Mouse (Mus musculus) adrenal gland, postnatal 14 days (tissue): ENCODE data around the gene Selenot. TPM values are rescaled to one million over a fixed set of nuclear protein-coding genes. Genes with fewer than 3 reads are reported as not detected.
A peak's percentile ranks its signal among the peaks of the same experiment; 100 is the strongest.
"Not testable (repeated sequence)": the region's sequence is repeated elsewhere in the genome, so short reads cannot be mapped to it uniquely, and the experiment has no call there.

Experiments
- DNase-seq: peaks from one replicate; pipeline ENCODE4 v3.0.0; 2021; ENCODE audit warnings: mixed read lengths
- long read RNA-seq, 2 experiments: library from polyadenylated mRNA; stranded (forward); transcript quantifications; one replicate each; pipeline ENCODE4 v2.0.0; 2021
- total RNA-seq: library from RNA; stranded (reverse); gene quantifications from 2 replicates; pipeline ENCODE4 v1.2.3, GENCODE M21; 2021

Gene Selenot
- total RNA-seq: 117 and 125 TPM in 2 replicates
- long read RNA-seq, experiment 1, partial matches to known transcripts: 3 of 19 reads
- long read RNA-seq, experiment 1, other reads (novel, unspliced or antisense): 12 of 19 reads
- long read RNA-seq, experiment 2, transcript Selenot-201 (6 exons, 3,157 nt): major isoform, 6 of 13 reads
- long read RNA-seq, experiment 2, partial matches to known transcripts: 1 of 13 reads
- long read RNA-seq, experiment 2, other reads (novel, unspliced or antisense): 6 of 13 reads

DNA sequence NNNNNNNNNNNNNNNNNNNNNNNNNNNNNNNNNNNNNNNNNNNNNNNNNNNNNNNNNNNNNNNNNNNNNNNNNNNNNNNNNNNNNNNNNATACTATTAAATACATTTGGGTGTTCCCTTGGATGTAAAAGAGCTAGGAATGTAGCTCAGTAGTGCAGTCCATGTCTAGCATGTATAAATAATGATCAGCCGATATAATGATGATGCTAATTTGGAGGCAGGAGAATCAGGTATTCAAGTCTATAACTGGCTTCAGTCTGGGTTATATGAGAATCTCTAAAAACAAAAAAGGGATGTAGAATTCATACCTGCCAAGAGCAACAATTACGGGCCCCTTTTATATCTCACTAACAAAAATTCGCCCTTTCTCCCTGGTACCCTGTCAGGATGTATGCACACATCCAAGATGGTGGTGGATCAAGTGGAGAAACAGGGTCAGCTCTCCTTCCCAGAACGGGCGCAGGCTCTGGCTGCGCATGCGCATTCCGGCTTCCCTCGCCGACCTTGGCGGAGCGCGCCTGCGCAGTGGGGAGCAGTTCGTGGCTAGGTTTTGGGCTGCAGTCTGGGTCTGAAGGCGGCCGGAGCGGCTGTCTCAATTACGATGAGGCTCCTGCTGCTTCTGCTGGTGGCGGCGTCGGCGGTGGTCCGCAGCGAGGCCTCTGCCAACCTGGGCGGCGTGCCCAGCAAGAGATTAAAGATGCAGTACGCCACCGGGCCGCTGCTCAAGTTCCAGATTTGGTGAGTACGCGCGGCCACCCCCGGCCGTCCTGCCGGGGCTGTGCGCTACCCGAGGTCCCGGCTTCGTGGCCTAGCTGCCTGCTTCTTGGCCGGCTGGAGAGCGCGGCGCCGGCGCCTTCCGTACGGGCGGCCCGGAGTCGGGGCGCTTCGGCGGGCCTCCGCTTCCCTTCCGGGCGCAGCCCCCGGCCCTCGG, at the start of gene Selenot:
Selenot (plus strand) TSS at position 500 of the 930 bp plus-strand sequence.
- peak; percentile 98 for DNase-seq

DNA sequence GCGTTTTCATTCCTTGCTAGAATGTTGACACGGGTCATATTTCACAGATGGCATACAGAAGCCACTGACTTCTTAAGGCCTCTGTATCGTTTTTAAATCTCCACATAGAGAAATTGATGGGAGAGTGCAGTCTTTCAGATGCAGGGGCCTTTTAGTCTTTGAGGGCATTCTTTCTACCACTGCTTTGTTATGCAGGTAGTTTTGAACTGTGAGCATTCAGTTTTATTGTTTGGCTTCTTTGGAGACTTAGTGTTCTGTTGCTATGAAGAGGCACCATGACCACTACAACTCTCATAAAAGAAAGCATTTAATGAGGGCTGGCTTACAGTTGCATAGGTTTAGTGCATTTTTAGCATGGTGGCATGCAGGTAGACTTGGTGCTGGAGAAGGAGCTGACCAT, 39.9 kb upstream of the Selenot start:
- no peak for DNase-seq

DNA sequence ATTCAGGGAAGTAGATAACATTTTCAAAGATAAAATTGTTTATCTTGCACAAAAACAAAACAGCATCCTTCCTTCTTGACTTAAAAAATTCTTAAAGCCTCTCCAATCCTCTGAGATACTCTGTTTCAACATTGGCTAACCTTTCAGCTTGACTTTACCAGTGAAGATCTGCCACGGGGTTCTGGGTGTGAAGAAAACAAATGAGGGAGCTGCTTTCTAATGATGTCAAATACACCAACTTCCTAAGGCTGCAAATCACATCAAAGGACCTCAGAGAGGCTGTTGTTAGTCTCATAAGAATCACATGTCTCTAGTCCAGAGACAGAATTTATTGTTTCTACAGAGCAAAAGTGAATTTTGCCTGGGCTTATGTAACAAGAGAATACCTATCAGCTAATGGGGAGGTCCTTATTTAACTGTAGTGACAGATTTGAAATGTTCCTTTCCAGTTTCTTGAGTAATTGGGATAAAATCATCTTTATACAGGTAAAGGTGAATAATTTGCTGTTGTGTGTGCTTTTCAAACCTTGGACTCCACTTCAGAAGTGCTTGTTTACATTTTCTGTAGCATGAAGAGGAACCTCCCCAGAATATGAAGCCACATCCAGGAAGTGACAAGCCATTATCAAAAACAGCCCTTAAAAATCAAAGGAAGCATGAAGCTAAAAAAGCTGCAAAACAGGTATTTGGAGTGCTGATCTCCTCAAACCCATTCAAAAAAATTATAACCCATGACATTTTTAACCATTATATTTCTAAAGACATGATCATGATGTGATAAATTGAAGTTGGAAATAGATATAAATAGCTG, 24.2 kb upstream of the Selenot start:
- no peak for DNase-seq

DNA sequence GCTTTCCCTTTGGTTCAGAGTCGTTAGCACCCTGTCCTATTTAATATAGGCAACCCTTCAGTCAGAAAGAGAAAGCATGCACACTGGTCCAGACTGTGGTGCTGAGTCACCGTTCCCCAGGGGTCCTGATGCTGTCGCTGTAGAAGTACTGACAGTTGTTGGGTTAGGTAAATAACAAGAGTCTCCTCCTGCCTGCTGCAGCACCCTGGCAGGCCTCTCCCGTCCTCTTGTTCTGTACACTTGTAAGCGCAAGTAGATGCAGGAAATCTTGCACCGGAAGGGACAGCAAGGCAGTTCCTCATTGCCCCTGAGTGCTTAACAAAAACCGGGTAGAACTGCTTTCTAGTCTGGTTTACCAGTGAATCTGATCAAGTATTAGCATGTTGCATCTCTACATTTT, 19.8 kb upstream of the Selenot start:
- no peak for DNase-seq

DNA sequence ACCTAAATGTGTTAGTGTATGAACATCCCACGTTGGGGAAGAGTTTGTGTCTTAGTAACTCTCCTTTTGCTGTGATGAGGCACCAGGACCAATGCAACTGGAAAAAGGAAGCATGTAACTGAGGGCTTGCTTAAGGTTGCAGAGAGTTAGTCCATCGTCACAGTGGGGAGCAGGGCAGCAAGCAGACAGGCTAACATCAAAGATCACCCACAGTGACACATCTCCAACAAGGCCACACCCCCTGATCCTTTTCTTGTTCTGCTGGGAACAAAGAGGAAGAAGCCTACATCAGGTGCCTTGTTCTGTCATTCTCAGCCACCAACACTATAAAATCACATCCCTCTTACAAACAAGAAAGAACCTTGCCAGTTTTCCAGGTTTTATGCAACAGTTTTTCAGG, 16.5 kb upstream of the Selenot start:
- no peak for DNase-seq

DNA sequence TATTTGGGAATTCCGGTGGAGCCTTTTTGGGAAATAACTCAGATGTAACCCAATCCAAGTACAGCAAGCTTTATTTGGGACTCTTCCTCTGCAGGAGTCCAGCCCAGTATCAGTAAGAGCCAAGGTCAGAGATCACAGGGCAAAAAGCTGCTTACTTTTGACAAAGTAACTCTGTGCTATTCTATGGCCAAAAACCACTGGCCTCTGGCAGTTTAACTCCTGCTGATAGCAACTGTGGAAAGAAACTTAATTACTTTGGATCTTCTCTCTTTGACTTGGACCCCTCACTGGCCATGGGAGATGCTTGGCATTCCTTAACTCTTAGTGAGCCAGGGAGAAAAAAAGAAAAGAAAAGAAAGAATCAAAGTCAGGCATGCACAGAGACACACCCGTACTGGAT, 15.0 kb upstream of the Selenot start:
- DNase-seq: no peak

DNA sequence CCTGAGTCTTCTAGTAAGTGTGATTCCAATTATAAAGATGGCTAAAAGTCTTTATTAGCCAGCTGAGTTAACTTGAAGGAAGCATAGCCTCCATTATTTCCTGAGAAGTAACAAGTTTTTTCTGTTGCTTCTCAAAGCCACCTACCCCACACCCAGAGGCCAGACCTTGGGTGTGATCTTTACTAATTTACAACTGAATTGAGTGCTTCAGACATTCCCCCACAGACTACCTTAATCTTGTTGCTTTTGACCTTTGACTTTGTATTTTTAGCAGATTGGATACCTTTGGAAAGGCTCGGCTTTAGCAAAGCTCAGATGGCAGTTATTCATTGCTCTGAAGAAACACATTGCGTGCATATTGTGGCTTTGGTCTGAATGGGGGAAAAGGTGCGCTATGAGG, 5.6 kb upstream of the Selenot start:
- DNase-seq: no peak

DNA sequence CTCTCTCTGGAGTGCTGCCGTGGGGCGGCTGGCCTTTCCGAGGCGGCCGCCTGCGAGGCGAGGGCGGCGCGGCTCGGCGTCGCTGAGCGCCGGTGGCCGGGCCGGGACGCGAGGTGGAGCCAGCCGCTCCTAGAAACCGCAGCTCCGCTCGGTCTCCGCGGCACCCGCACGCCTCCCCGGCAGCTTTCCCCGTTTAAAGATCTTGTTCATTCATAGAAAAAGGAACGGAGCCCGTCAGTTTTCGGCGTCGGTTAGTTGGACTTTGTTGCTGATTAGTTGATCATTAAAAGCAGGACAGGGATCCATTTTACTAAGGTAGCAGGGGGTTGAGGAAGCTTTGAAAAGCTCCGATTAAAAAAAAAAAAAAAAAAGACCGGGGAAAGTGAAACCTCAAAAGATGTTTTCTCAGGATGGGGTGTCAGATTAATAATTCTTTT, 649 bp downstream of the Selenot start:
- peak; percentile 74 for DNase-seq

DNA sequence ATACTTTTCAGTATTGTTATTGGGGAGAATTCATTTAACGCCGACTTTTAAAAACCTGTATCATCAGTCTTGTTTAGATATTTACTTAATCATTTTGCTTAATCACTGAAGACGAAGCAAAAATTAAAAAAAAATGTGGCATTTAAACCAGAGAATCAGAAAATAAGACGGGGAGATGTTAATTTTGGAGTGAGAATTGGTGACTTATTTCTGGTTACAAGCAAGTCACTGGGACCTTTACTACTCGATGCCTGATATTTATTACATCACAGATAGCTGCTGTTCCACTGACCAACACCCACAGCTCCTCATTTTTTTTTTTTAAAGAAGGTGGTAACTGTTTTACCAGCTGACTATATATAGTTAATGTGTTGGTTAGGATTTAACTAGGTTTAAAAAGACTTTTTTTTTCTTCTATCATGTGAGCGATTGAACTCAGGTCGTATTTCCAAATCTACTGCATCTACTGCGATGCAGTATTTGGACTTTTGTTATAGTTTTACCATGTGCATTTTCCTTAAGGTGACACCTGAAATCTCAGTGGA, 1.1 kb downstream of the Selenot start:
- no peak for DNase-seq

DNA sequence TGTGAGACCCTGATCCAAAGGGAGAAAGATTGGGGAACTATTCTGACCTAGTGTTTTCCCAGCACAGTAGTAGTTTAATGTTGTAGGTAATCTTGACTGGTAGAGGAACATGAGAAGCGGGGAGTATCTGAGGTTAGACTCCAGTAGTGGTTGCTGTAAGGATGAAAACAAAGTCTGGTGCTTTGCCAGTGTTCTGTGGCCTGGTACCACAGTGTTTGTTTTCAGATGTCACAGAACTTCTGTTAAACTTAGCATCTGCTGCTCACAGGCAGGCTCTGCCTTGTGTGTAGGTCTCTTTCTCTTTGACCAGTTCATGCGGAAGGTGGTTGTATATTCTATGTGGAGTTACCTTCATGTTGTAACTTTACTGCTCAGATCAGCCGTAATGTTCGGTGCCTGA, 5.1 kb downstream of the Selenot start:
- no peak for DNase-seq

DNA sequence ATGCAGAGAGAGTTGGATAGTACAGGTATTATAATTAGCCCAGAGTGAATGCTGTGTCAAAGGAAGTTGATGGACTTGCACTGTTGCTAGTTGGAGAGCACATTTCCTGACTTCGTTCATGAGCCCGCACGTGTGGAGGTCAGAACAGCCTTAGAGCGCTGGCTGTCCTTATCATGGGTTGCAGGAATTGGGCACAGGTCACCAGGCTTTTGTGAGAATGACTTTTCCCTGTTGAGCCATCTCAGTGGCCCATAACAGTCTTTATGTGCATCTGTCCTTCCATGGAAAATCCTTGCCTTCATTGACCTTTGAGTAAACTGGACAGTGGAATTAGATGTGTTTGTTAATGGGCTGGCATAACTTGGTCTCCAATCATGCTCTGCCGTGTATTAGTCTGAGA, 5.9 kb downstream of the Selenot start:
- DNase-seq: no peak

DNA sequence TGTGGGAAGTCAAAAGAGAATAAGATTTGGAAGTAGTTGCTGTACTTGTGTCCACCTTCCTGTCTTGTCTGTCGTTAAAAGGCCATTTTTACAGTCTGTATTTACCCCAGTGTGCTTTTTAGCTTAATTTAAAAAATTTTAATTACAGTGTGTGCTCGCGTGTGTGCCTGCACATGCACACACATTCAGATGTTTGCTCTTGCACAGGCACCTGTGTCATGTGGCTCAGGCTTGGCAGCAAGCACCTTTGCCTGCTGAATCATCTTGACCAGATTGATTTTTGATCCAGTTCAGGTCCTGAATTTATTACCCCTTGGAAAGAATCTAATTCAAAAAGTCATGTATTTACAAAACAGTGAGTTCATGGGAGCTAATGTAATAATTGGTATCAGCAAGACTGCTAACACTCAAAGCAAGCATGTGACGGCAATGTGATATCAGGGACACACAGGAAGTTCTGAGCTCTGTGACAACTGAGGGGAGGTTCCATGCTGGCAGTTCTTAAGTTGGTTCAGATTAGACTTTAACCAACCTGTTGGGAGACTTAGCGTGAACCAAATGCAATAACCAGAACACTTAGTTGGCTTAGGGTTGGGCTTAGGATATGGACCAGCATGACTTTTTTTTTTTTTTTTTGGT, 6.5 kb downstream of the Selenot start:
- DNase-seq: no peak

DNA sequence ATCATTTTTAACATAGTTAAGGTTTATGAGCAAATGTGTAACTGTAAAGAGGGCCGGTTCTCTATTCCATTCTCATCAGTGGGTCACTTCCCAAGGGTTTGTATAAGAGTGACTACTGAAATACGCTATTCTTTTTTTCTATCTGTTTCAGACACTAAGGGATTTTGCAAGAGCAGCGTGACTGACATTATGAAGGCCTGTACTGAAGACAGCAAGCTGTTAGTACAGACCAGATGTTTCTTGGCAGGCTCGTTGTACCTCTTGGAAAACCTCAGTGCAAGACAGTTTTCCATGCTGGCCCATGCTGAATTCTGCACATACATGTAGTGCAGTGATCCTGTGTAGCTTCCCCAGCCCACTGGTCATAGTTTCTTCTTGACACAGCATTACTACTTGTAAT, 14.1 kb downstream of the Selenot start:
- DNase-seq: not testable (repeated sequence)

DNA sequence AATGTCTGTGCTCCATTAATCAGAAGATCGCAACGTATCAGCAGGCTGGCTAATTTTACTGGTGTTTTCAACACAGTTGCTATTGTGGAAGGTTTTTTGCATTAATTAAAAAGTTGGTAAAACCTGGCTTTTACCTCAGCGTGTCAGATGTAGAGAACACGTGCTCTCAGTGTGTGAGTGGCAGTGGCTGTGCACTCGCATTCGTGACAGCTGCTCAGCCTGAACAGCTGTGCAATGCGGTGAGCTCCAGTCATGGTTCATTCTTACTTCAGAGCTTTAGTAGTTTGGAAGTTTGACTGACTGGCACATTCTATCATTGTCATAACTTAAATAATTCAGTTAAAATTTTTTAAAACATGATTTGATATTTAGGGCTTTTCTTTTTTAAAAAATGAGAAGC, 16.2 kb downstream of the Selenot start:
- DNase-seq: not testable (repeated sequence)

DNA sequence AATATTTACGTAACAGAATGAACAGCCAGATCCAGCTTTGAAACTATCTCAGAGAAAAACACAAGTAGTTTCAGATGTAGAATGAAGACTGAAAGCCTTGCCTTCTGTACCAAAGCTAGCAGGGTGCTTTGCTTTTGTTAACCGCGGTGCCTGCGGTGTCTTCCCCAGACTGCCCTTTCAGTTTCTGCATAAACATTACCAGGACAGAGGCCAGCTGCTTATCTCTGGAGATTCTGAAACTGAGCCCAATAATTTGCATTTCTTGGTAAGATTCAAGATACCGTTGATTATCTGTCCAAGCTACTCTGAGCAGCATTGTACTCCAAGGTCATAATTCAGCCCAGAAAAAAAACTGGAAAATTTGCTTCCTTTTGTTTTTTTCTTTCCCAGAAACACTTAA, 17.2 kb downstream of the Selenot start:
- DNase-seq: no peak

DNA sequence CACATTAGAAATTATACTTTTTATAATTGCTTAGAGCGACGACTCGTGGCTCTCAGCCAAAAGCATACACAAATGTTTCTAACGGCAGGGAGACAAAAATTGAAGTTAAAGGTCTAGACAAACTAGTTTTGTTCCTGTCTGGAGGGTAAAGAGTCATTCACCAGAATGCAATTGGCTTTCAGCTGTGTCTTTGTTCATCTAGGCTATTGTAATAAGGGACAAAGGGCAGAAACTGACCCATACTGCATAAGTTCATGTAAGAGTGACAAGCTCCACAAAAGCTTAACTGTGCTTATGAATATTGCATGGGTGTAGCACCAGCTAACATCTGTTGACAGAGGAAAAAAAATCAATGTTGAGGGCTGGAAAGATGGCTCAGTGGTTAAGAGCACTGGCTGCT, 32.1 kb downstream of the Selenot start:
- no peak for DNase-seq

DNA sequence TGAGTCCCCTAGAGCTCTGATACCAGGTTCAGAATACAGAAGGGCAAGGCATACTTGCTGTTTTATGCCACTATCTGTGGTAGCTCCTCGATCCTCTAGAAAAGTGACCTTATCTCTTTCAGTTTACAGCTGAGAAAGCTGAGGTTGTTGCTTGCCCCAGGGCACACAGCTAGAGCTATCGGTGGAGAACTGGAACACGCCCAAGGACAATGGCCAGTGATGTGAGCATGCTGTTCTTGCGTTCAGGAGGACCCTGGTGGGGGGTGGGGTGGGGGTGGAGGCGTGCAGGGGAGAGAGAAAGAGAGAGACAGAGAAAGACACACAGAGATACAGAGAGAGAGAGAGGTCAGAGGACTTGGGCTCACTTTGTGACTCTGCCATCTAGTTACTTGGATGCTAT, 33.5 kb downstream of the Selenot start:
- no peak for DNase-seq

DNA sequence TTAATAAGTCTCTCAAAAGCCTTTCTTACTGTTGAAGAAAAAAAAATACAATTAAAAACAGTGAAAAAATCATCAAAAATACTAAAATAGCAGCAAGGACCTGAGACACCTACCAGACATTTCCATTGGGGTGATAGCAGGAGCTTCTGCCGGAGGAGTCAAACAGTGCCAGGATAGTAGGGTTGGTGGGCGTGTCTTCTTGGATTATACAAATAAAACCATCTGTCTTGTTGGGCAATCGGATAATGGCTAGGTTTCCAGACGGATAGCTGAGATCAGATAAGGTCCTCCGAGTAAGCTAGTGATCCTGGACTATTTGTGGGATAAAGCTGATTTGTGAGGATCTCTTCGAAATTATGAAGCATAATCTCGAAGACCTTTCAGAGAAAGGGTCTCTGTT, 44.6 kb downstream of the Selenot start:
- no peak for DNase-seq

DNA sequence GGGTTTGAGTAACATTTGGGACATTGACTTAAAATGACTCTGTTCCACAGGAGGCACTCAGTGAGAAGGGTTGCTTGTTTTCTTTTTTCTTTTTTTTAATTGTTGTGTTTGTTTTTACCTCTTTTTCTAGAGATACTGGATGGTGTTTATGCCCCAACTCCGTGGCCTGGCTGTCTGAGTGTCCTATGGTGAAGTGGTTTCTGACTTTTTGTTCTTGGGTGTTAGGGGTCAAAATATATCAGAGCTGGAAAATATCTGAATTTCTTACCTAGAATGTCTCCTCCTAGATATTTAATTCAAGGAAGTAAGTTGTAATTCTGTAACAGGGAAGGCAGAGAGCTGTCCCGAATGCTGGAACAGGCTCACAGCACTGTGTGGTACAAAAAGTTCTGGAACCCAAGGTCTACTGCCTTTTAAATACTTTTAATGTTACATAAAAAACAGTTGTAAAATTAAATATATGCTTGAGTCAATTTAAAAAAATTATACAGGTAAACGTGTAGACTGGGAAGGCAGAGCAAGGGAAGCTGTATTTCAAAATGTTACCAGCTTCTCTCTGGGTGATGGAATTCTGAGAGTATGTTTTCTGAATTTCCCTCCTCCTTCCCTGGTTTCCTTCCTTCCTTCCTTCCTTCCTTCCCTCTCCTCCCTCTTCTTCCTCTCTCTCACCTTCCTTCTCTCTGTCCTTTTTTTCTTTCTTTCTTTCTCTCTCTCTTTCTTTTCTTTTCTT, 46.4 kb downstream of the Selenot start:
- no peak for DNase-seq

DNA sequence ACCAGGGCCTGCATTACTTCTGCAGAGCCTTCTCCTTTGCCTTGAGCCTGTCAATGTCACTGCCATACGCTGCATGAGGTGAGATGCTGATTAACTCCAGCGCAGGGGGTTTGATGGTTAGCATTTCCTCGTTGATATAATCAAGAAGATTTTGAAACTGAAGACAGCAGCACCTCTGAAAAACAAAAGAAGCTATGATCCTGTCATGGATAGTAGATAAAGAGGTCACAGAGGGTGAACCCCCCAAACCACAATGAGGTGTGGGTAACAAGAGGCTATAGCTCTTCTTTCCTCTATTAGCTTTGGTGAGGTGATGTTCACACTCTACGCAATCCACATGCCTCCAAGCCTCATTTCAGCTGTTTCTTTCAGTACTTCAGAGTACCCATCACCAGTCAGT, 48.5 kb downstream of the Selenot start:
- DNase-seq: no peak

DNA sequence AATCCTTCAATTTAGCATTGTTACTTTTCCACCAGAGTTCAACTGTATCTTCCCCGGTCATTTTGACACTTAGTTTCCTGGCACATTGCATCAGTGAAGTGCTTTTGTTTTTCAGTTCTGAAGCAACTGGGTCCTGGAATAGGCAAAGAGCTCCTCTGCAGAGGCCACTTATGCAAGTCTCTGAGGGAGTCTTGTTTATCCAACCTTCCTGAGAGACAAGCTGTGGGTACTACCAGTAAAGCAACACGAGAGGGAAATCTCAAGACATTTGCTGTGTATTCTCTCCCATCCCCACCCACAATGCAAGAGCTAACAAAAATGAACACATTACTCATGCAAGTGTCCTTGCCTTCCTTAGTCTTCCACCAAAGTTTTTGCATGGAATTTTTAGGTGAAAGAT, 55.3 kb downstream of the Selenot start:
- DNase-seq: no peak
